Mouse (Mus musculus) testis, adult 2 months (tissue): Measurements from ENCODE around the gene Vezf1. TPM values are rescaled to one million over a fixed set of nuclear protein-coding genes. Genes with fewer than 3 reads are reported as not detected.

Experiments
- H3K27ac ChIP-seq: fragments of 200-500 bp; 2 replicates; pipeline ENCODE4 v1.5.1; 2012; ENCODE audit warnings: low read depth, low read length; ENCODE audit not compliant: control insufficient read depth, insufficient read depth
- H3K27me3 ChIP-seq: fragments of 200-500 bp; 2 replicates; pipeline ENCODE4 v1.6.1; 2012; ENCODE audit warnings: mild to moderate bottlenecking, low read length, moderate library complexity; ENCODE audit not compliant: control insufficient read depth, insufficient read depth
- H3K36me3 ChIP-seq: fragments of 200-500 bp; 2 replicates; pipeline ENCODE4 v1.6.1; 2012; ENCODE audit warnings: mild to moderate bottlenecking, low read length; ENCODE audit not compliant: control insufficient read depth, insufficient read depth
- H3K4me1 ChIP-seq: fragments of 200-500 bp; 2 replicates; pipeline ENCODE4 v1.6.1; 2012; ENCODE audit warnings: low read length; ENCODE audit not compliant: control insufficient read depth, insufficient read depth
- H3K4me3 ChIP-seq: fragments of 200-500 bp; 2 replicates; pipeline ENCODE4 v1.5.1; 2012; ENCODE audit warnings: low read depth, mild to moderate bottlenecking, low read length, moderate library complexity, mixed read lengths; ENCODE audit not compliant: control insufficient read depth
- CTCF ChIP-seq: fragments of 200-500 bp; IDR thresholded peaks from 2 replicates; pipeline ENCODE4 v1.5.1; 2012; ENCODE audit warnings: low read depth, mild to moderate bottlenecking, inconsistent platforms, low read length, moderate library complexity; ENCODE audit not compliant: control insufficient read depth, insufficient read depth, insufficient replicate concordance
- POLR2A ChIP-seq: fragments of 200-500 bp; IDR thresholded peaks from 2 replicates; pipeline ENCODE4 v1.6.1; 2012; ENCODE audit warnings: low read depth, mild to moderate bottlenecking, inconsistent platforms, low read length, moderate library complexity; ENCODE audit not compliant: control insufficient read depth
- polyA plus RNA-seq: library from polyadenylated mRNA; depleted of rRNA; stranded (reverse); fragments of >200 nt; gene quantifications from 2 replicates; pipeline ENCODE4 v1.2.3, GENCODE M21; 2012

Vezf1 gene
- polyA plus RNA-seq, 1 experiment: 4.1 TPM

GRCm38 (mm10) chr11:88046944-88047794, 20.9 kb upstream of the Vezf1 start, which contains the start of gene Srsf1:
Srsf1 (plus strand) TSS chr11:88047373.
- peak within 1 kb of the TSS; percentile 95 for H3K4me3 ChIP-seq
- H3K27me3 ChIP-seq: no peaks in the 10 kb centered on the region
- peaks cover 4% of the 10 kb centered on the region for H3K4me1 ChIP-seq
- TF ChIP-seq CTCF (no peak), POLR2A (peak; percentile 93)
- peak within 1 kb of the TSS; percentile 99 for H3K27ac ChIP-seq
- H3K36me3 ChIP-seq: peaks cover 3% of the 10 kb centered on the region

- no peaks in the 10 kb centered on the region for H3K27me3 ChIP-seq
- peak overlapping the region; percentile 95 for H3K4me3 ChIP-seq
- TF ChIP-seq POLR2A: peak; percentile 68; the same call in 1 of the 2 replicates
- no peak for TF ChIP-seq CTCF
- peaks cover 4% of the 10 kb centered on the region for H3K4me1 ChIP-seq
- peaks cover 3% of the 10 kb centered on the region for H3K36me3 ChIP-seq
- peak overlapping the region; percentile 99 for H3K27ac ChIP-seq
These were observed 20.1 kb upstream of the Vezf1 start for GRCm38 (mm10) chr11:88047871-88048531.

GRCm38 (mm10) chr11:88048961-88049670, 19.0 kb upstream of the Vezf1 start:
- H3K27me3 ChIP-seq: no peaks in the 10 kb centered on the region
- peaks cover 3% of the 10 kb centered on the region for H3K36me3 ChIP-seq
- H3K4me3 ChIP-seq: peak overlapping the region; percentile 86
- no peak for TF ChIP-seq CTCF
- no peak for TF ChIP-seq POLR2A
- H3K27ac ChIP-seq: peak overlapping the region; percentile 43
- H3K4me1 ChIP-seq: peaks cover 4% of the 10 kb centered on the region

GRCm38 (mm10) chr11:88049732-88050131, 18.3 kb upstream of the Vezf1 start:
- no peak for TF ChIP-seq POLR2A
- TF ChIP-seq CTCF: no peak
- no peaks in the 10 kb centered on the region for H3K27me3 ChIP-seq
- no peak overlapping the region for H3K4me3 ChIP-seq
- H3K27ac ChIP-seq: no peak overlapping the region
- H3K36me3 ChIP-seq: peaks cover 3% of the 10 kb centered on the region
- peaks cover 4% of the 10 kb centered on the region for H3K4me1 ChIP-seq

GRCm38 (mm10) chr11:88052638-88053037, 15.4 kb upstream of the Vezf1 start:
- Histone ChIP-seq H3K27ac (no peak overlapping the region), H3K4me1 (no peaks in the 10 kb centered on the region), H3K27me3 (no peaks in the 10 kb centered on the region), H3K4me3 (no peak overlapping the region), H3K36me3 (peaks cover 3% of the 10 kb centered on the region)
- no peak for TF ChIP-seq POLR2A
- no peak for TF ChIP-seq CTCF

GRCm38 (mm10) chr11:88053821-88054220, 14.3 kb upstream of the Vezf1 start:
- Histone ChIP-seq H3K4me1 (no peaks in the 10 kb centered on the region), H3K27me3 (no peaks in the 10 kb centered on the region), H3K4me3 (no peak overlapping the region), H3K27ac (no peak overlapping the region), H3K36me3 (peaks cover 3% of the 10 kb centered on the region)
- TF ChIP-seq POLR2A (no peak), CTCF (no peak)

GRCm38 (mm10) chr11:88054589-88054988, 13.5 kb upstream of the Vezf1 start:
- no peak for TF ChIP-seq CTCF
- TF ChIP-seq POLR2A: no peak
- no peak overlapping the region for H3K27ac ChIP-seq
- no peaks in the 10 kb centered on the region for H3K36me3 ChIP-seq
- no peaks in the 10 kb centered on the region for H3K4me1 ChIP-seq
- no peaks in the 10 kb centered on the region for H3K27me3 ChIP-seq
- no peak overlapping the region for H3K4me3 ChIP-seq
